Mouse (Mus musculus): ENCODE results near the gene Kdsr. TPM values are rescaled to one million over a fixed set of nuclear protein-coding genes. Genes with fewer than 3 reads are reported as not detected.

Gene Kdsr
- total and polyA plus RNA-seq, 3 experiments, result 3.3 to 6.3 (median 4.7) TPM

DNA sequence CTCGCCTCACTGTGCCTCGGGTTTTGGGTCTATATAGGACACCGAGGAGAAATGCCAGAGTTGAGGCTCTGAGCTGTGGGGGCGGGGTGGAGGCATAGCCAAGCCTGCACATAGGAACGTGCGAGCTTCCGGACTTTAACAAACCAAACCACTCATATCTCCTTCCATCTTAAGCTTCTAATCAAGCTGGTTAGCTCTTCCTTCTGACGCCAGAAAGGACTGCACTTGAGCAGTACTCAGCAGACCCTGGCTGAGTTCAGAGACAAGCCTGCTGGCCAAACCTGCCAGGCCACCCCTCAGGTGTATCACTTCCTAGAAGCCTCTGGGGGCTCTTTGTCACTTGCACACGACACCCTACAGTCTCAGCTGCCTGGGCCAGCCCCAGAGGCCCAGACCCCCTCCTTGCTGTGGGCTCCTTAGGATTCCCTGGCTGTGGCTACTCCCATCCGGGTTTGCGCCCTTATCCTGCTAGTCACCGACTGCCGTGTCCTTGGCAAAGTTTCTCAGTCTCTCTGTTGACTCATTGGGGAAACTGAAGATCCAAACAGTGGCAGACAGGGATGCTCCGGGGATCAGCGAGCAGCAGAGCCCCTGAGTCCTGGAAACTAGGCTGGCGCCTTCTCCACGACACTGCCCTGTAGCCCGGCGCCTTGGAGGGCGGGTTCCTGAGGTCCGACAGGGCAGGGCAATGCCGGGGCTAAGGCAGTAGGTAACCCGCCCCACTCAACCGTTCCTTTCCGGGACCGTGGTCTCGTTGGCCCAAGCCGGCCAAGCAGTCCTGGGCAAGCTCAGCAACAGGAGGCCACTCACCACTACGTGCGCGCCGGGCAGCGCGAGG, 574 bp downstream of the Kdsr start:
- peak overlapping the region; percentile 39 for H3K9ac ChIP-seq (ENCODE audit: insufficient read depth, low read depth)
- in situ Hi-C loops (cut with MboI; ENCODE audit: low pct_ligation_motif_present, low pct_unique_long_range_greater_than_20kb, low sequenced_read_pairs) (no loop called here), dilution Hi-C loops (cut with MboI; ENCODE audit: extremely low pct_ligation_motif_present, extremely low pct_unique_long_range_greater_than_20kb, low sequenced_read_pairs) (no loop called here)
- no peaks in the 10 kb centered on the region for H3K9me3 ChIP-seq (replicated peaks; ENCODE audit: low read length)
- peaks cover 4 to 15% of the 10 kb centered on the region in 2 experiments; a peak in 3 of 4 replicates for H3K4me1 ChIP-seq (ENCODE audit: control insufficient read depth in 1 of 2, insufficient read depth in 2 of 2)
- peak overlapping the region; percentile 86 to 98 (median 86) for H3K4me3 ChIP-seq (replicated peaks in 1 of 3; ENCODE audit: low read depth in 2 of 3, low read length in 2 of 3, poor library complexity in 1 of 3)
- peaks cover 0 to 32% of the 10 kb centered on the region in 2 experiments for H3K36me3 ChIP-seq (replicated peaks in 1 of 2; ENCODE audit: control insufficient read depth in 1 of 2, insufficient read depth in 1 of 2, low read length in 1 of 2)
- H3K4me2 ChIP-seq (ENCODE audit: insufficient read depth, low read depth, poor library complexity, severe bottlenecking), result peak overlapping the region; percentile 58
- no peak for TF ChIP-seq ZNF384 (IDR thresholded peaks at IDR 0.05; ENCODE audit: low read depth, low read length)
- TF ChIP-seq RCOR1 (conservative IDR thresholded peaks at IDR 0.05; ENCODE audit: low read depth, low read length), result no peak
- no peak for TF ChIP-seq MAZ (IDR thresholded peaks at IDR 0.05; ENCODE audit: low read depth, low read length)
- TF ChIP-seq USF2 (conservative IDR thresholded peaks at IDR 0.05; ENCODE audit: low read depth, low read length), result no peak
- TF ChIP-seq PAX5 (IDR thresholded peaks at IDR 0.05; ENCODE audit: low read length), result no peak
- TF ChIP-seq NRF1 (IDR thresholded peaks at IDR 0.05; ENCODE audit: low read depth, low read length), result no peak
- no peak for TF ChIP-seq TBP (conservative IDR thresholded peaks at IDR 0.05; ENCODE audit: low read depth, low read length)
- H3K79me2 ChIP-seq (replicated peaks; ENCODE audit: control insufficient read depth, extremely low read depth, insufficient read depth, poor library complexity, severe bottlenecking), result no peaks in the 10 kb centered on the region
- peak overlapping the region; percentile 36; the same call in 1 of the 2 replicates for H3K27ac ChIP-seq (ENCODE audit: insufficient read depth, low read depth)
- no peaks in the 10 kb centered on the region for H3K27me3 ChIP-seq (replicated peaks)
- peak; percentile 24 for DNase-seq (ENCODE audit: extremely low read depth)

DNA sequence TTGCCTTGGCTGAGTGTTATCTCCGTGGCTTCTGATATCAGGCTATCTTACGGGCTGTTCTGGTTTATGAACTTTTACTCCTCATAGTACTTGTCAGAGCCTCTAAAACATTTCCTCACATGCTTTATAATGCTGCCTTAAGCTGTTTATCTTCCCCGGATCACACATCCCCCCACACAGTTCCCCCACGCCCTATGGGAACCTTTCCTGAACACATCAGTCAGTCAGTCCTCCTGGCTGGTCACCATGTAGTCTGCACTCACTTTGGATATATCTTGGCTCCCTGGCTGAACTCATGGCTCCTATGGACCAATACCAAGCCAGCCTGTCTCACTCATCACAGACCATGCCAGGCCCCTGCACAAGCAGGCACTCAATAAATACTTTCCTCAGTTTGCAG, 2.9 kb downstream of the Kdsr start:
- TF ChIP-seq ZMIZ1 (IDR thresholded peaks at IDR 0.05; ENCODE audit: low read depth, low read length), result no peak
- no peak for TF ChIP-seq ZNF384 (IDR thresholded peaks at IDR 0.05; ENCODE audit: low read depth, low read length)
- no peak for TF ChIP-seq RAD21 (IDR thresholded peaks at IDR 0.05; ENCODE audit: low read depth, low read length)
- no peak for TF ChIP-seq USF1 (IDR thresholded peaks at IDR 0.05; ENCODE audit: low read depth, low read length)
- no peak for TF ChIP-seq EP300 (IDR thresholded peaks at IDR 0.05; ENCODE audit: low read length)
- no peak for TF ChIP-seq TCF12 (IDR thresholded peaks at IDR 0.05; ENCODE audit: low read depth, low read length)
- TF ChIP-seq JUN (IDR thresholded peaks at IDR 0.05; ENCODE audit: insufficient read depth, low read depth, low read length), result no peak
- no peak for TF ChIP-seq TBP (conservative IDR thresholded peaks at IDR 0.05; ENCODE audit: low read depth, low read length)
- no peak for TF ChIP-seq MAFK (IDR thresholded peaks at IDR 0.05; ENCODE audit: insufficient replicate concordance, low read length)
- TF ChIP-seq KAT2A (IDR thresholded peaks at IDR 0.05; ENCODE audit: insufficient replicate concordance, low read length), result no peak
- no peak for TF ChIP-seq MAZ (IDR thresholded peaks at IDR 0.05; ENCODE audit: low read depth, low read length)
- TF ChIP-seq RCOR1 (conservative IDR thresholded peaks at IDR 0.05; ENCODE audit: low read depth, low read length), result no peak
- TF ChIP-seq HCFC1 (IDR thresholded peaks at IDR 0.05; ENCODE audit: low read depth, low read length), result no peak
- no peak for TF ChIP-seq SMC3 (IDR thresholded peaks at IDR 0.05; ENCODE audit: low read depth, low read length)
- DNase-seq (ENCODE audit: extremely low read depth), result no peak
- no peaks in the 10 kb centered on the region; the same call in 1 of the 2 replicates for H3K79me2 ChIP-seq (replicated peaks; ENCODE audit: control insufficient read depth, extremely low read depth, insufficient read depth, poor library complexity, severe bottlenecking)
- peaks cover 4 to 15% of the 10 kb centered on the region in 2 experiments; a peak in 3 of 4 replicates for H3K4me1 ChIP-seq (ENCODE audit: control insufficient read depth in 1 of 2, insufficient read depth in 2 of 2)
- no peak overlapping the region for H3K4me3 ChIP-seq (replicated peaks in 1 of 3; ENCODE audit: low read depth in 2 of 3, low read length in 2 of 3, poor library complexity in 1 of 3)
- dilution Hi-C loops (cut with MboI; ENCODE audit: extremely low pct_ligation_motif_present, extremely low pct_unique_long_range_greater_than_20kb, low sequenced_read_pairs) (no loop called here), in situ Hi-C loops (cut with MboI; ENCODE audit: low pct_ligation_motif_present, low pct_unique_long_range_greater_than_20kb, low sequenced_read_pairs) (no loop called here)
- H3K27ac ChIP-seq (ENCODE audit: insufficient read depth, low read depth), result no peak overlapping the region
- H3K9ac ChIP-seq (ENCODE audit: insufficient read depth, low read depth), result no peak overlapping the region
- peaks cover 3 to 39% of the 10 kb centered on the region in 2 experiments for H3K36me3 ChIP-seq (replicated peaks in 1 of 2; ENCODE audit: control insufficient read depth in 1 of 2, insufficient read depth in 1 of 2, low read length in 1 of 2)
- H3K27me3 ChIP-seq (replicated peaks), result no peaks in the 10 kb centered on the region
- H3K9me3 ChIP-seq (replicated peaks; ENCODE audit: low read length), result no peaks in the 10 kb centered on the region
- H3K4me2 ChIP-seq (ENCODE audit: insufficient read depth, low read depth, poor library complexity, severe bottlenecking), result no peak overlapping the region

All from CH12.LX (cell line).